Mouse (Mus musculus): ENCODE data around the gene Zfp941.
A peak's percentile ranks its signal among the peaks of the same experiment; 100 is the strongest.

Gene Zfp941

GRCm38 (mm10) chr7:140821653-140822329 is at the start of gene Zfp941:
TSS of gene Zfp941 (minus strand) at chr7:140822178.
- DNase-seq (ENCODE audit: low spot score in 2 of 2), result no peak

DNA sequence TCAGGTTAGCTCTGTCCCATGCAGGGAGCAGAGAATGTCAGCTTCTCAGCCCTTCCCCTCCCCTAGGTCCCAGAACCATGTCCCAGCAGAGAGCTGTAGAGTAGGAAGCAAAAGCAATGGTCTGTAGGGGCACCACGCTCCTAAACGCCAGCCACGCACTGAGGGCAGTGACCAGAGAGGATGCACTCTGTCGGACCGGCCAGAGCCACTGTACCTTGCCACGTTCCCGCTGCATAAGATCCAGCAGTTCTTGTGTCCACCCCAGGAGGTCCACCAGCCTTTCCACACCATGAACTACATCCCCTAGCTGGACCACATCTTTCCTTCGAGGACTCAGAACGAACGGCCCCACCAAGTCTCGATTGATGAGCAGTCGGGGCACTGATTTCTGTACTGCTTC is 42.8 kb upstream of the Zfp941 start:
- DNase-seq (ENCODE audit: low spot score in 2 of 2), result no peak

DNA sequence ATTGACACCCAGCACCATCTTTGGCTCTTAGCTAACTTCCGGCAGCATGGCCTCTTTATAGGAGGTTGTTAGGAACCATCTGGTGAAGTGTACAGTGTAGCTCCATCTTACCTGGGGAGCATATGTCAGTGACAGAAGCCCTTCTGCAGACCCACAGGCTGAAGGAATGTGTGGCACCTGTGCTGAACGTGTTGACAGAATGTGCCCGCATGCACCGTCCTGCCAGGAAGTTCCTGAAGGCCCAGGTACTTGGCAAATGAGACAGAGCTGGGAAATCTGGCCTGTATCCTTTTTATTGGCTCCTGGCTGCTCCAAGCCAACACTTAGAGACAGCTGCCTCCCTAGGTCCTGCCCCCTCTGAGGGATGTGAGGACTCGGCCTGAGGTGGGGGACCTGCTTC is 38.8 kb upstream of the Zfp941 start:
- no peak for DNase-seq (ENCODE audit: low spot score in 2 of 2)

DNA sequence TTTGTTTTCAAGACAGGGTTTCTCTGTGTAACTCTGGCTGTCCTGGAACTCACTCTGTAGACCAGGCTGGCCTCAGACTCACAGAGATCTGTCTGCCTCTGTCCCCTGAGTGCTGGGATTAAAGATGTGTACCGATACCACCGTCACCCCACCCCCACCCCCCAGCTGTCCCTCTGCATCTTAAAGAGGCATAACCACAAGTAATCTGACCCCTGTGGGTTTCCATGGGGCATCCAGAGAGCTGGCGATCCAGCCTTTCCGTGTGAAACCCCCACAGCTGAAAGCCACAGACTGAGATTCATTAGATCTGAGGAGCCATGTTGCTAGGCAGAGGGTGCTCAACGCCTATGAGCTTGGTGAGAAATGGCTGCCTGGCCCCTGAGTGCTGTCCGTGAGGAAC is 38.0 kb upstream of the Zfp941 start:
- DNase-seq (ENCODE audit: low spot score in 2 of 2), result no peak

DNA sequence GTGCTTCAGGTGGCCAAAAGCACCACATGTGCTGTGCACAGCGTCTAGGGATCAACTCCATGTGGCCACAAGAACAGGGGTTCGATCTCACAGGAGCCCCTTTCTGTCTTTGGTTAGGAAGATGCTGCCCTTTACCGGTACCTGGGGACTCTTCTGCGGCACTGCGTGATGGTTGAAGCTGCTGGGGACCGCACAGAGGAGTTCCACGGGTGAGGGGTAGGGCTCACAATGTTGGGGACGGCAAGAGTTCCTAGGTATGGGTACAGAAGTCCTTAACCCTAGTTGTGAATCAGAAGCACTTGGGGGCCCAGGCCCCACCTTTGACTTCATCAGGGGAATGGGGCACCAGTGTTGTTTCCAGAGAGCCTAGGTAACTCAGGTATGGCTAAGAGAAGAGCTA is 36.8 kb upstream of the Zfp941 start:
- no peak for DNase-seq (ENCODE audit: low spot score in 2 of 2)

GRCm38 (mm10) chr7:140857550-140858505 is 35.9 kb upstream of the Zfp941 start, which contains the start of gene Bet1l:
TSS of gene Bet1l (minus strand) at chr7:140857577.
- no peak for DNase-seq (ENCODE audit: low spot score in 2 of 2)

DNA sequence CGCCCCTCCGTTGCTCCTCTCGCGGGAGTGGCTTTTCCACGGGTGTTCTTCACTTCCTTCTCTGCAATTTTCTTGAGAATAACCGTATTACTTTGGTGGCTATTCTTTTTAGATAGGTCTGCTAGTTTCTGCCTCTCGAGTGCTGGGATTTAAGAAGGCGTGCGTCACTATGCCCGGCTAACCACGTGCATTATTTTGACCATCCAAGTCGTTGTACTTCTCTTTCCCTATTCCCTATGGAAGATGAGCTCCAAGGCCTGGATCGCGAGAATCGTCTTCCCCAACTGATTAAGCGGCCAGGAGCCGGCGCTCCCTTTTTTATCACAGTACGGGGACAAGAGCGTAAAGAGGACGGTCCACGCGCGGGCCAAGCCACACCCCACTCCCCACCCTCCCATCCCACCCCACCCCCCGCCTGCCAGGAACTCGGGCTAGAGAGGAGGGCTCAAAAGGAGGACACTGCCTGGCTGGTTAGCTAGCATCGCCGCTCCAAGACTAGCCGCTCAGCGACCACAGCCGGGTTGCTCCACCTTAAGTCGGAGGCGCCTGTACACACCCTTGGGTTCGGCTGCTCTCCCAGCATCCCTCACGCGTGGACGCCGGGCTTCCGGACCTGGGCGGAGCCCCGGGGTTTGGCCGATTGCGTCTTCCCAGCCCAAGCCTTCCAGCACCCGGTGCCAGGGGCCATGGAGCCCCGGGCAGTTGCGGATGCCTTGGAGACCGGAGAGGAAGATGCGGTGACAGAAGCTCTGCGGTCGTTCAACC is 35.0 kb upstream of the Zfp941 start, which contains the start of gene Ric8a:
Gene Ric8a, plus strand, starts transcription at position 173 of the 765 bp plus-strand sequence.
- DNase-seq (ENCODE audit: low spot score in 2 of 2), result peak; percentile 81

DNA sequence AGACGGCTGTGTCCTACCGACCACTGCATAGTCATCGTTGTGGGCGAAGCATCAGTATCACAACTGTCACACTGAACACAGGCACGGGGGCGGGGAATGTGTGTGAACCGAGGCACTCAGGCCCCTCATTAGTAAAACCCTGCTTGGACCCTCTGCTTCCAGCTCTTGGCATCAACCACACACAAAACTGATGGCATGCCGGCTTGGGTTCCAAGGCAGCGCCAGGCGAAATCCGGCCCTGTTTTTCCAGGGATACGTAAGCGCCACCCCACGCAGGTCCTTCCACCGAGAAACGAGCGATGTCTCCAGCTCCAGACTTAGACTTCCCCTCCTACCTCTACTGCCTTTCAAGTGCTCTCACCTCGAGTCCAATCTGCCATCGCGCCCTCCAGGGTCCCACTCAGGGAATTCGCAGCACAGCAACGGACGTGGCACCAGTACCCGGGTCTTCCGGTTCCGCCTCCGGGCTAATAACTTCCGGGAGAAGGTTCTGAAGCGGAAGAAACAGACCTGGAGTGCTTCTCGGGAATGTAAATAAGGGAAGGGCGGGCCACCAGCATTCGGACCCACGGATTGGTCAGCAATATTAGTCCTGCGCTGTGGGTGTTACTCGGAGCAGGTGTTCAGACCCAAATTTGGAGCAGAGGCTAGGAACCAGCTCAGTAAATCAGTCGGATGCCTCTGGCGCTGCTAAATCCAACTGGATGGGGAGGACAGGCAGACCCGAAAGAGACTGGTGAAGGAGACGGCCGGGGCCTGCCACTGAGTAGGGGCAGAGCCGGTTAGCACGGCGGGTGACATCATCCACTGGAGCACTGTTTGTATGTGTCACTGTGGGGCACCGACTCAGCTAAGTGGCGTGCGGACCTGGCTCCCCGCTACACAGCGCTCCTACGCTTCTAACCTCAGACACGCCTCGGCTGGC is 34.1 kb upstream of the Zfp941 start, which contains the start of gene Gm45785:
Gene Gm45785, minus strand, starts transcription at position 472 of the 925 bp plus-strand sequence.
- peak; percentile 74 to 75 for DNase-seq (ENCODE audit: low spot score in 2 of 2)

- DNase-seq (ENCODE audit: low spot score in 2 of 2), result no peak
Observed at GRCm38 (mm10) chr7:140855181-140855580, 33.2 kb upstream of the Zfp941 start.

GRCm38 (mm10) chr7:140854483-140854882 is 32.5 kb upstream of the Zfp941 start:
- DNase-seq (ENCODE audit: low spot score in 2 of 2), result no peak

- DNase-seq (ENCODE audit: low spot score in 2 of 2), result no peak
Observed at GRCm38 (mm10) chr7:140853386-140853785, 31.4 kb upstream of the Zfp941 start.

GRCm38 (mm10) chr7:140851916-140852315 is 29.9 kb upstream of the Zfp941 start:
- DNase-seq (ENCODE audit: low spot score in 2 of 2), result no peak

DNA sequence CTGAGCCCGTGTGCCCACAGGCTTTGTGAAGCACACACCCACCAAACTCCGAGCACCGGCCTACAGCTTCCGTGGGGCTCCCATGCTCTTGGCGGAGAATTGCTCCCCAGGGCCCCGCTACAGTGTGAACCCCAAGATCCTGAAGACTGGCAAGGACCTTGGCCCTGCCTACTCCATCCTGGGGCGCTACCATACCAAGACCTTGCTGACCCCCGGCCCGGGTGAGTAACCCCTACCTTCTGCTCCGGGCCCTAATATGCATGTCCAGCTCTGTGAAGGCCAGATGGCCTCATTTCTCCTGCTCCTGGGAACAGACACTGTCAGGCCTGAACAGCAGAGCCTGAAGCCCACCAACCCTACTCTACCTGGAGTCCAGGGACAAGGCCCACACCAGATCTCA is 26.6 kb upstream of the Zfp941 start:
- DNase-seq (ENCODE audit: low spot score in 2 of 2), result no peak

- DNase-seq (ENCODE audit: low spot score in 2 of 2), result no peak
Observed at GRCm38 (mm10) chr7:140847755-140848580, 26.0 kb upstream of the Zfp941 start, which contains the start of gene Odf3. TSS of gene Odf3 (plus strand) at chr7:140847805.

- no peak for DNase-seq (ENCODE audit: low spot score in 2 of 2)
Observed at GRCm38 (mm10) chr7:140846676-140847075, 24.7 kb upstream of the Zfp941 start.

DNA sequence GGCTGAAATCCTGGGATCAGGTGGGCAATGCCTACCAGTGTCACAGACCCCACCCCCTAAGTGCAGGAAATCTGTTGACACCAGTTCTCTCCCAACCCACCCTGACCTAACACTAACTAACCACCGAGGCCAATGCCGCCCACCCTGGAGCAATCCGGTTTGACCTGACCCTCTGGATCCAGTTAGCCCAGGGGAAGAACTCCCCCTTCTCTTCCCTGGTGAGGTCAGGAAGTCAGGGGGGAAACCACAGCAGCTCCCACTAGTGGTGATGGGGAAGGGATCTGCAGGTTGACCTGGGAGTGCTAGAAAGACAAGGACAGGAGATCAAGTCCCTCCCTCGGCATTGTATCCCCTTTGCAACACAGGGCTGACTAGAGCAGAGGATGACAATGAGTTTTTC is 23.7 kb upstream of the Zfp941 start:
- DNase-seq (ENCODE audit: low spot score in 2 of 2), result no peak

- DNase-seq (ENCODE audit: low spot score in 2 of 2), result peak; percentile 82 to 90
Observed at GRCm38 (mm10) chr7:140844905-140845665, 23.1 kb upstream of the Zfp941 start, which contains the start of gene Scgb1c1. TSS of gene Scgb1c1 (plus strand) at chr7:140845547.

DNA sequence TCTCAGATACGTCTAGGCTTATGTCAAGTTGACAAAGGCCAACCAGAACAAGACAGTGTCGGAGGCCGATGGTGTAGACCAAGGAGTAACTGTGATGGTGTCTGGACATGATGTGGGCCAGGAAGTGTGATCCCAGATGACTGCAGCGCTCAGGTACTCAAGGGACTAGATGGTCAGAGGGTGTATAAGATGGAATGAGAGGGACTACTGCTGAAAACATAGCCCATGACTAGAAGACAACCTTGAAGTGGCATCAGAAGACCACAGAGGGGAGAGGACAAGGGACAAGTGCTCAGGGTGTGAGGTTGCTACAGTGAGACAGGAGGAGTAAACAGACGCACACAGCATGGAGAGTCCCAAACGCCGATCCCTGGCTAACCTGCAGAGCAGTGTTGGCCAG is 21.8 kb upstream of the Zfp941 start:
- DNase-seq (ENCODE audit: low spot score in 2 of 2), result no peak

All from natural killer cell, adult 2 months (primary cell).